Mouse (Mus musculus) frontal cortex, postnatal 10 days (tissue): ENCODE measurements around the gene Dhx30.

Experiments used
- DNase-seq, 2 experiments: peaks; one replicate each; pipeline ENCODE4 v3.0.0; 2022; ENCODE audit warnings: low spot score in 2 of 2, mixed read lengths in 1 of 2

The Dhx30 gene

GRCm38 (mm10) chr9:110047260-110047659 is 70.4 kb downstream of the Dhx30 start:
- DNase-seq = no peak

- no peak for DNase-seq
Measured at GRCm38 (mm10) chr9:110045763-110046377, 71.8 kb downstream of the Dhx30 start.

DNA sequence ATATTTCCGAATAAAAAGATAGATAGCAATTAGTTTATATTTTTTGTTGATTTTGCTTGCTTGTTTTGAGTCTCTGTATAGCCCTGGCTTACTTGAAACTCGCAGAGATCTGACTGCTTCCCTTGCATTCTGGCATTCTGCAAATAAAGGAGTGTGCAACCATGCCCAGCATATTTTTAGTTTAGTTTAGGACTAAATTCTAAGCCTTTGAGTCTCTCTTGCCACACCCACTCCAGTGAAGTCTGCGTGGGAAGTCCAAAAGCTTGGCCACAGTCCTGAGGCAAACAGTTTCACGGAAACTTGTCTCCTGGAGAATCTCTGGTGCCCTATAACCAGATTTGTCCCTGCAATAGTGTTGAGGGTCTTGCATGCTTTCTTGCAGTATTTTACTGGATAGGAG is 73.3 kb downstream of the Dhx30 start:
- no peak for DNase-seq

DNA sequence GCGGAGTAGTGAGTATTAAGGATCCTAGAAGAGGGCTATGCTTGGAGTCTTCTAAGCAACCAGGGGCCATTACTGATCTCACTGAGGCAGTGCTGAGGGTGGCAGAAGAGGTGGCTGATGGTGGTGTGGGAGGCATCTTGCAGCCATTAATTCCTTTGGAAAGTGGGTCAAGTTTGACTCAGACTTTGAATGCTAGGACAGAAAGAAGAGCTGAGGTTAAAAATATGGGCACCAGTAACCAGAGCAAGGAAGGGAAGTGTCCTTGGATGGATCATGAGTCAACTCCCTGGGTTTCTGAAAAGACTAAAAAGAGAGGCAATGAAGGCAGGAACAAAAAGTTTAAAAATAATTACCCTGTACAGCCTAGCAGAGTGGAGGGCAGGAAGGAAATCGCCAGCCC is 79.1 kb downstream of the Dhx30 start:
- no peak for DNase-seq

- DNase-seq = no peak
Measured at GRCm38 (mm10) chr9:110037895-110038294, 79.7 kb downstream of the Dhx30 start.

GRCm38 (mm10) chr9:110035091-110035490 is 82.5 kb downstream of the Dhx30 start:
- no peak for DNase-seq
